In the genomic region with DNA sequence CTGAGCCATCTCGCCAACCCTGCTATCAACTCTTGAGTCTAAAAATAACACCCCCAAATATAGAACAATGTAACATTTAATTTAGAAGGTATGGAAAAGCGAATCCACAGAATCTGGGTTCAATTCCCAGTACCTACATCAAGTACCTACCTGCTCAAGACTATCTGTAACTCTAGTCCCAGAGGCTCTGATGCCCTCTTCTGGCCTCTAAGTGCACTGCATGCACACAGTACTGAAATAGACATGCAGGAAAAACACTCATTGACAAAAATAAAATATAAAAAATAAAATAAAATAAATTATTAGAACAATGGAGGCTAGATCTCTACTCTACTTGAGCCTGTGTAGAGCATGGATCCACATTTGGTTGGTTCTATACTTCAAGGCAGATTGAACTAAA, we compare ENCODE assay signal across 16 mouse cellular contexts. TPM values are rescaled to one million over a fixed set of nuclear protein-coding genes. Genes with fewer than 3 reads are reported as not detected.
A peak's percentile ranks its signal among the peaks of the same experiment; 100 is the strongest.
DNase-seq lines count a peak whose midpoint lies in the region; ATAC-seq and TF ChIP-seq lines count a peak whose summit lies in the region.
"Had no signal": no experiment of that assay in that cellular context is flagged by ENCODE, and none has a peak within 500 bp of the region (broad histone marks: within the 10 kb centered on the region; RNA-seq: fewer than 3 reads in every experiment).

No protein-coding gene starts in this region.

- no peaks in the 10 kb centered on the region for H3K36me3 ChIP-seq in heart, postnatal 0 days (replicated peaks; ENCODE audit: control insufficient read depth, insufficient read depth, low read length)
- H3K36me3 ChIP-seq: forebrain, embryonic 12.5 days; limb, embryonic 12.5 days; neural tube, embryonic 12.5 days had no signal

- H3K27ac ChIP-seq in heart, postnatal 0 days (ENCODE audit: low read depth), result no peak overlapping the region
- H3K27ac ChIP-seq: forebrain, embryonic 12.5 days; hindbrain, embryonic 14.5 days; limb, embryonic 12.5 days; neural tube, embryonic 12.5 days had no signal

- H3K9ac ChIP-seq in heart, postnatal 0 days (replicated peaks; ENCODE audit: low read depth, low read length), result no peak overlapping the region
- H3K9ac ChIP-seq: forebrain, embryonic 12.5 days; hindbrain, embryonic 14.5 days; limb, embryonic 12.5 days; neural tube, embryonic 12.5 days had no signal

- no peak for DNase-seq in heart, postnatal 0 days (ENCODE audit: low spot score)
- no peak for DNase-seq in heart, adult 11 months
- DNase-seq in lung, adult 2 months, result no peak
- DNase-seq in lung, postnatal 25 days (ENCODE audit: low spot score), result no peak
- DNase-seq in ES-CJ7 (ENCODE audit: low read depth, low spot score), result peak; percentile 61
- DNase-seq in left cerebral cortex, postnatal 25 days (ENCODE audit: low spot score in 2 of 2), result no peak
- DNase-seq in heart, postnatal 25 days (ENCODE audit: low spot score), result no peak
- DNase-seq: cerebellum, postnatal 25 days; right cerebral cortex, postnatal 25 days had no signal

- intact Hi-C loops in left cerebral cortex, postnatal 25 days (cut with DNase I), result no loop called here
- intact Hi-C loops in heart, postnatal 25 days (cut with DNase I), result no loop called here

- H3K9me3 ChIP-seq in heart, postnatal 0 days (replicated peaks; ENCODE audit: control insufficient read depth, low read length), result no peaks in the 10 kb centered on the region
- H3K9me3 ChIP-seq: forebrain, embryonic 12.5 days; limb, embryonic 12.5 days; neural tube, embryonic 12.5 days had no signal

- no peak for TF ChIP-seq POLR2A in lung, adult 2 months (IDR thresholded peaks at IDR 0.05; ENCODE audit: borderline replicate concordance, extremely low read depth, low read depth, low read length)

- no peak overlapping the region for H3K4me2 ChIP-seq in heart, postnatal 0 days (ENCODE audit: low read depth, low read length)
- H3K4me2 ChIP-seq: forebrain, embryonic 12.5 days; hindbrain, embryonic 14.5 days; limb, embryonic 12.5 days; neural tube, embryonic 12.5 days had no signal

- no peak for TF ChIP-seq EP300 in heart, postnatal 0 days (IDR thresholded peaks at IDR 0.05; ENCODE audit: low read depth)

- H3K4me1 ChIP-seq in heart, postnatal 0 days (ENCODE audit: control insufficient read depth, insufficient read depth), result no peaks in the 10 kb centered on the region
- no peaks in the 10 kb centered on the region for H3K4me1 ChIP-seq in lung, adult 2 months (ENCODE audit: control insufficient read depth, insufficient read depth, low read length)
- H3K4me1 ChIP-seq: limb, embryonic 12.5 days; neural tube, embryonic 12.5 days had no signal

- ATAC-seq in heart, postnatal 0 days (ENCODE audit: insufficient read depth, low read depth), result no peak
- 0 out of 2 replicates have a peak, but pooled peaks have one; percentile 37 for ATAC-seq in megakaryocyte progenitor cell, adult 5-6 weeks (replicated peaks; ENCODE audit: poor library complexity)

- WGBS in heart, postnatal 0 days, result 71% methylated on average over 2 of the region's 2 CpGs
- WGBS in lung, adult 2 months, result 90% methylated on average over 2 of the region's 2 CpGs

- H3K4me3 ChIP-seq in heart, postnatal 0 days (ENCODE audit: low read depth, low read length), result no peak overlapping the region
- H3K4me3 ChIP-seq in lung, adult 2 months (replicated peaks; ENCODE audit: extremely low read depth, low read depth, low read length), result no peak overlapping the region
- H3K4me3 ChIP-seq: forebrain, embryonic 12.5 days; limb, embryonic 12.5 days; neural tube, embryonic 12.5 days had no signal

- peak; percentile 26; the same call in 1 of the 2 replicates for TF ChIP-seq CTCF in heart, postnatal 0 days (IDR thresholded peaks at IDR 0.05; ENCODE audit: low read depth)
- TF ChIP-seq CTCF in lung, adult 2 months (IDR thresholded peaks at IDR 0.05; ENCODE audit: insufficient read depth, low read length), result peak; percentile 29; the same call in 1 of the 2 replicates

- no peaks in the 10 kb centered on the region for H3K27me3 ChIP-seq in heart, postnatal 0 days (ENCODE audit: control insufficient read depth, insufficient read depth, low read length)
- H3K27me3 ChIP-seq: forebrain, embryonic 12.5 days; limb, embryonic 12.5 days; neural tube, embryonic 12.5 days had no signal

RNA-seq across cellular contexts. Expression of a gene that starts 49.7 kb away (rescaled TPM):
- total RNA-seq in heart, postnatal 0 days (2014; rRNA removed; ENCODE audit: low replicate concordance), result 3.1 and 12.6 TPM in 2 replicates
- polyA plus RNA-seq in heart, postnatal 0 days (2015; fragmentation: Nextera tagmentation; extraction: Ambion mirVana), result 5.0 and 6.6 TPM in 2 replicates
- 0.27 and 0.49 TPM in 2 replicates for polyA plus RNA-seq in lung, adult 2 months (2012; rRNA removed)
- total RNA-seq in megakaryocyte progenitor cell, adult 5-6 weeks (2015), result not detected in 2 replicates
- total RNA-seq in megakaryocyte progenitor cell, adult 5-6 weeks (2017), result not detected in 2 replicates
- 10 to 100 TPM; 65.7 to 74.2 TPM for total RNA-seq in left cerebral cortex, postnatal 25 days (2021)
- 10 to 100 TPM; 13.9 to 14.8 TPM for total RNA-seq in heart, postnatal 25 days (2021)
- total RNA-seq: granulocyte monocyte progenitor cell, adult 5-6 weeks; megakaryocyte-erythroid progenitor cell, adult 5-6 weeks had no signal
